Mouse (Mus musculus) embryonic facial prominence, embryonic 12.5 days (tissue): ENCODE results near the gene Adamts14. TPM values are rescaled to one million over a fixed set of nuclear protein-coding genes. Genes with fewer than 3 reads are reported as not detected.

Experiments
- ATAC-seq: fragments of 200-750 bp; cut with Nextera tagmentation; 2 replicates; pipeline ENCODE4 v1.8.0; 2017; ENCODE audit not compliant: insufficient number of reproducible peaks, insufficient read depth, low FRiP score, low TSS enrichment
- H3K27ac ChIP-seq: fragments of 300-500 bp; sonication (generic); 2 replicates; pipeline ENCODE4 v1.5.1; 2016; ENCODE audit warnings: mild to moderate bottlenecking
- H3K27me3 ChIP-seq: fragments of 300-500 bp; sonication (generic); 2 replicates; pipeline ENCODE4 v1.6.1; 2016; ENCODE audit warnings: mild to moderate bottlenecking, moderate library complexity
- H3K36me3 ChIP-seq: fragments of 300-500 bp; sonication (generic); 2 replicates; pipeline ENCODE4 v1.6.1; 2016; ENCODE audit warnings: mild to moderate bottlenecking
- H3K4me1 ChIP-seq: fragments of 300-500 bp; sonication (generic); 2 replicates; pipeline ENCODE4 v1.6.1; 2016
- H3K4me2 ChIP-seq: fragments of 300-500 bp; sonication (generic); replicated peaks from 2 replicates; pipeline ENCODE4 v1.6.1; 2016; ENCODE audit warnings: mild to moderate bottlenecking, moderate library complexity
- H3K4me3 ChIP-seq: fragments of 300-500 bp; sonication (generic); 2 replicates; pipeline ENCODE4 v1.5.1; 2016; ENCODE audit warnings: mild to moderate bottlenecking
- H3K9ac ChIP-seq: fragments of 300-500 bp; sonication (generic); 2 replicates; pipeline ENCODE4 v1.6.1; 2016; ENCODE audit warnings: mild to moderate bottlenecking, moderate library complexity
- H3K9me3 ChIP-seq: fragments of 300-500 bp; sonication (generic); 2 replicates; pipeline ENCODE4 v1.6.1; 2016; ENCODE audit warnings: mild to moderate bottlenecking, moderate library complexity
- WGBS: fragments of 180-500 bp; shearing (Covaris S2); methylation state at CpG from one replicate; pipeline ENCODE4 v1.1.7; 2016; 5-methylcytosine and 5-hydroxymethylcytosine counted together
- polyA plus RNA-seq: library from polyadenylated mRNA; unstranded; fragments of >200 nt; fragmentation: Nextera tagmentation; extraction: Ambion mirVana; gene quantifications from 2 replicates; pipeline ENCODE4 v1.2.1, GENCODE M21; 2016

The Adamts14 gene
- polyA plus RNA-seq, 1 experiment from 2014 or later = 1.2 TPM

DNA sequence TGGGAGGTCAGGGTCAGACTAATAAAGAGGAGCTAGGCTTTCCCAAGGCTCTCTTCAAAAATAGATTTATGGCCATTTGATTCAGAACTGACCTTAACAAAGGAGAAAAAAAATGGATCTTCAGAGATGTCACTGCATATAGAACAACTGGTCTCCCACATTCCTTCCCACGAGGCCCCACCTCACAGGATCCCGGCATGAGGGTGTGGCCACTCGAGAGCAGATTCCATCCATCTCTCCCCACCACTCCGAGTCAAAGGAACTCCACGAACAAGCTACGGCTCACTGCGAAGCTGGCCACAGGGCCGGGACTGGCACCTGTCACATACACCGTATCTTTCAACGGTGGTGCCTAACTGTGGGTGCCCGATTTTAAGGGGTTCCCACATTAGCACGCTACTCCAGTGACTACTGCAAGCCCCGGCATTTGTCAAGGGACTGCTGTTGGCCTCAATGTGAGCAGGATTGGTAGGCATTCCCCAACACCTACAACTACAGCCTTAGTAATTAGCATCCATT is 24.6 kb downstream of the Adamts14 start:
- Histone ChIP-seq H3K4me3 (no peak overlapping the region), H3K36me3 (no peaks in the 10 kb centered on the region), H3K9me3 (no peaks in the 10 kb centered on the region), H3K27ac (no peak overlapping the region), H3K4me1 (peaks cover 4% of the 10 kb centered on the region; the same call in 1 of the 2 replicates), H3K9ac (no peak overlapping the region), H3K27me3 (no peaks in the 10 kb centered on the region), H3K4me2 (no peak overlapping the region)
- ATAC-seq = no peak
- WGBS = 82% methylated on average over 13 of the region's 13 CpGs

DNA sequence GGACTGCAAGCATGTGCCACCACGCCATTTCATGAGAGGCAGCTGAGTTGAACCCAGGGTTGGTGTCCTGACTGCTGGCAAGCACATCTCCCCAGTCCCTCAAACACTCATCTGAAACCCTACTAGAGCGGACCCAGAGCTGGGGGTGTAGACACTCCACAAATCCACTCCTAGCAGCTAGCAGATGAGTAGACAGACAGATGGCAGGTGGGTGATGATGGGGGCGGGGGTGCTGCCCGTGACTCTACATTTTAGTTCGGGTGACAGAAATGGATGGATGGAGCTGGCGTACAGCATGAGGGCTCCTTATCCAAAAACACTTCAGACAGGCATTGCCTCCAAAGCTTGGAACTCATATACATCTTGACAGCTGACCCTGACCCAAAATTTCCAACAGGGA is 26.9 kb downstream of the Adamts14 start:
- Histone ChIP-seq H3K4me2 (no peak overlapping the region), H3K9me3 (no peaks in the 10 kb centered on the region), H3K36me3 (no peaks in the 10 kb centered on the region), H3K4me1 (peaks cover 15% of the 10 kb centered on the region), H3K4me3 (no peak overlapping the region), H3K9ac (no peak overlapping the region), H3K27ac (no peak overlapping the region), H3K27me3 (no peaks in the 10 kb centered on the region)
- no peak for ATAC-seq
- WGBS = 87% methylated on average over 6 of the region's 6 CpGs

DNA sequence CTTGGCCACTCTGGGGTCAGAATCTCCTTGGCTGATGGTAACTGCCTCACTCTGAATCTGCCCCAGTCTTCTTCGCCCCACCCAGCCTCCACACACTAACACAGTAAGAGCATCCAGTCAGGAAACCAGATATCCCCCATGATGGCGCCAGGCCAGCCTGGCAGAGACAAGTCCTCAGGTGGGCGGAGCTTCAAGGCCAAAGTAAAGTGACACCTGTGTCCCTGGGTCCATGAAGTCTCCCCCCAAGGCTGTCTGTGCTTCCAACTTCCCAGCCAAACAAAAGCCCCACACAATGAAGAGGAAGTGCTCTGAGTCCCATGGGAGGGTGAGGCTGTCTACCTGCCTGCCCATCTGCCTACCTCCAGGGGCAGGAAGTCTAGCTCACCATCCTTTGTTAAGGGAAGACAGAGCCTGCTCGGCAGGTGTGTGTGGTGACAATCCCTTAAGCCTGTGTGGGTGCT is 31.2 kb downstream of the Adamts14 start:
- Histone ChIP-seq H3K9ac (no peak overlapping the region), H3K27me3 (no peaks in the 10 kb centered on the region), H3K36me3 (no peaks in the 10 kb centered on the region), H3K4me1 (peaks cover 28% of the 10 kb centered on the region), H3K9me3 (0 out of 2 replicates have a peak, but pooled peaks cover 4% of the 10 kb centered on the region), H3K4me2 (no peak overlapping the region), H3K4me3 (no peak overlapping the region), H3K27ac (0 out of 2 replicates have a peak overlapping the region, but pooled peaks have one; percentile 3)
- WGBS = 49% methylated on average over 4 of the region's 4 CpGs
- no peak for ATAC-seq

DNA sequence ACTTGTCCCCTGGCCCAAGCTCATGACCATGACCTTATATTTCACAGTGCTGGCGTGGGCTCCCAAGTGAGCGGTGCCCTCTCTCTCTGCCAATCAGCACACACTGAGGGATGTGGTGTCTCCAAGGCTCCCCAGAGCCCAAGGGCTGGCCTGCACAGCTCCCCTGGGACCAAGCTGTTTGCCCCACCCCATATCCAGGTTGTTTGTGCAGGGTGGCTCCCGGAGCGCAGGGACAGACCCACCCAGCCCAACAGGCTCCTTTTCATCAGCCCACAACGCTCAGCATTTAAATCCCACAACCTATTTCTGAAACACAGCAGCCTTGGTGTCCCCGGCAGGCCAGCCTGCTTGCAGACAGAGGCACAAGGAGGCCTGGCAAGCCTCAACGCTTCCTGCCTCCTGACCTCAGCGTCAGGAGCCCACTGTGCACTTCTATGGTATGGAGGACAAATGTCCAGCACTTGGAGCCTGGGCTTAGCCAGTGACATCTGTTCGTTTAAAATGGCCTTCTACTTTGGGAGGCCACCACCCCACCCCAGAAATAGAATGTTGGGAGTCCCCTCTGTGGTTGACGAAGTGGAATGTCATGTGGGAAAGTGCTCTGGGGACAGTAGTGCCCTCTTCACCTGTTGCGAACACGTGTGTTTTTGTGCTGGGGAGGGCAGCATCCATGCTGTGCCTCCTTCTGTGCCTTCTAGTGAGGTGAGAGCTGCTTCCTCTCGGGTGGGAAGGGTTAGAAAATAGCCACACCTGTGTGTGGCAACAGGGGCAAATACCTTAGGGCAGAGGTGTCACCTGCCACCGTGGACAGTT is 32.9 kb downstream of the Adamts14 start:
- Histone ChIP-seq H3K36me3 (no peaks in the 10 kb centered on the region), H3K4me3 (no peak overlapping the region), H3K27ac (peak overlapping the region; percentile 25; the same call in 1 of the 2 replicates), H3K27me3 (no peaks in the 10 kb centered on the region), H3K9me3 (0 out of 2 replicates have a peak, but pooled peaks cover 4% of the 10 kb centered on the region), H3K9ac (no peak overlapping the region), H3K4me2 (no peak overlapping the region), H3K4me1 (peaks cover 28% of the 10 kb centered on the region)
- 64% methylated on average over 14 of the region's 14 CpGs for WGBS
- ATAC-seq = no peak

DNA sequence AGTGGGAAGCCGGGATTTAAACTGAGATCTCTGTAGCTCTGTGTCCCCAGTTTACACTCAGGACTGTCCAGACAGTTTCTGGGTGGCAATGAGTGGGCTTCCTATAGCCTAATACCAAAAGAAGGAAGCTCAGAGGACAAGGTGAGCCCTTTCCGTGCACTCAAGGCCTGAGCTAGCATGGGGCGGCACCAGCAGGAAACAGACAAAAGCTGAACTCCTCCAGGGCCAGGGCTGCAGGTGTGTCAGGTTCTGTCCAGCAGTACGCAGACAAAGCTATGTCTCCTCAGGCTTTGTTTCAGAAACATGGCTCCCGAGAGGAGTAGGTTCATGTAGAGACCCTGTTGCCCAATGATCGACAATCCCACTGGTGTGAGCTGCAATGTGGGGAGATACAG is 35.9 kb downstream of the Adamts14 start:
- no peaks in the 10 kb centered on the region for H3K36me3 ChIP-seq
- peaks cover 28% of the 10 kb centered on the region for H3K4me1 ChIP-seq
- WGBS = 74% methylated on average over 6 of the region's 6 CpGs
- no peaks in the 10 kb centered on the region for H3K27me3 ChIP-seq
- no peak overlapping the region for H3K9ac ChIP-seq
- ATAC-seq = no peak
- no peak overlapping the region for H3K27ac ChIP-seq
- H3K4me2 ChIP-seq = no peak overlapping the region
- H3K4me3 ChIP-seq = no peak overlapping the region
- 0 out of 2 replicates have a peak, but pooled peaks cover 4% of the 10 kb centered on the region for H3K9me3 ChIP-seq

DNA sequence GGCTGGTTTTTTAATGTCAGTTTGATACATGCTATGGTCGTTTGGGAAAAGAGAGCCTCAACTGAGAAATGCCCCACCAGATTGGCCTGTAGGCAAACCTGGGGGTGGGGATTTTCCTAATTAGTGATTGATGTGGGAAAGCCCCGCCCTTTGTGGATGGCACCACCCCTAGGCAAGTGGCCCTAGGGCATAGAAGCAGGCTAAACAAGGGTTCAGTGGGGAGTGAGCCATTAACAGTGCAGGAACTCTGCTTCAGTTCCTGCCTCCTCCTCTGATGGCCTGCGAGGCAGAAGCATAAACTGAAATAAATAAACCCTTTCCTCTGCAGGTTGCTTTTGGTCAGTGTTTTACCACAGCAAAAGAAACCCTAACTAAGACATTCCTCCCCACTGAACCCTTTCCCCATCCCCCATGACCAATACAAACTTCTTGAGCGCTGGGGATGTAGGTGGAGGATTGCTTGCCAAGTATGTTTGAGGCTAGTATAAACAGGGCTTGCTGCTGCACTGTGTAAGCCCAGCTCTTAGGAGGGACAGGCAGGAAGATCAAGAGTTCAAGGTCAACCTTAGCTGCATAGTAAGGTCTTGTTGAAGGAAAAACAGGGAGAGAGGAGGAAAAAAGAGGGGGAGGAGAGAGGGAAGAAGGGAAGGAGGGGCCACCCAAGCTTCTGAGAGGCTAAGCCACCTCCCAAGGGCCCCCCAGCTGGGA is 36.4 kb downstream of the Adamts14 start:
- Histone ChIP-seq H3K27ac (no peak overlapping the region), H3K9ac (no peak overlapping the region), H3K4me2 (no peak overlapping the region), H3K36me3 (no peaks in the 10 kb centered on the region), H3K4me3 (no peak overlapping the region), H3K27me3 (no peaks in the 10 kb centered on the region), H3K9me3 (0 out of 2 replicates have a peak, but pooled peaks cover 4% of the 10 kb centered on the region), H3K4me1 (peaks cover 23% of the 10 kb centered on the region)
- ATAC-seq = no peak
- 52% methylated on average over 4 of the region's 4 CpGs for WGBS

DNA sequence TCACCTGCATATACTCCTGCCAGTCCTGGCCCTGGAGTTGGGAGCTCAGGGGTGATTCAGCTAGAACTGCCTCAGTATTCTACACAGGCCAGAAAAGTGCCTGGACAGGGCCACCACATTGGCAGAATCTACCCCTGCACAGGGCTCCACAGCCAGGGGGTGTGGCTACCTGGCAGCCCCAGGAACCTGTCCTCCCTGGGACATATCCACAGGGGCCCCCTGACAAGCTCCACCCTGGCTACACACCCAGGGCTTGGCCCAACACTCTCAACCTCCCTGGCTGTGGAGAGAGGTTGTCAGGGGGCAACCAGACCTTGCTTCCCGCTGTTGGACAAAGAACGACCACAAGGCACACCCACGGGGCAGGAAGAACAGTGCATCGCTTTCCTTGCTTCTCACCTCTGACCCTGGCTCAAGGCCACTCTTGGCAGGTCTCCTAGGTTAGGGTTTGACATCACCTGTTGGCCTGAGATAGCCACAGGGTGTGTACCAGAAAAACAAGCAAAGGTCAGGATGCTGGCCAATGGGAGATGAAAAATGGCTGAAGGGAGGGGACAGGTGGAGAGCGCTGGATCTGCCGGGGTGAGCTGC is 37.5 kb downstream of the Adamts14 start:
- WGBS = 89% methylated on average over 6 of the region's 6 CpGs
- H3K4me1 ChIP-seq = peaks cover 12% of the 10 kb centered on the region; the same call in 1 of the 2 replicates
- no peak overlapping the region for H3K9ac ChIP-seq
- no peak overlapping the region for H3K4me2 ChIP-seq
- no peaks in the 10 kb centered on the region for H3K27me3 ChIP-seq
- H3K4me3 ChIP-seq = no peak overlapping the region
- ATAC-seq = no peak
- H3K36me3 ChIP-seq = no peaks in the 10 kb centered on the region
- no peak overlapping the region for H3K27ac ChIP-seq
- H3K9me3 ChIP-seq = 0 out of 2 replicates have a peak, but pooled peaks cover 4% of the 10 kb centered on the region

DNA sequence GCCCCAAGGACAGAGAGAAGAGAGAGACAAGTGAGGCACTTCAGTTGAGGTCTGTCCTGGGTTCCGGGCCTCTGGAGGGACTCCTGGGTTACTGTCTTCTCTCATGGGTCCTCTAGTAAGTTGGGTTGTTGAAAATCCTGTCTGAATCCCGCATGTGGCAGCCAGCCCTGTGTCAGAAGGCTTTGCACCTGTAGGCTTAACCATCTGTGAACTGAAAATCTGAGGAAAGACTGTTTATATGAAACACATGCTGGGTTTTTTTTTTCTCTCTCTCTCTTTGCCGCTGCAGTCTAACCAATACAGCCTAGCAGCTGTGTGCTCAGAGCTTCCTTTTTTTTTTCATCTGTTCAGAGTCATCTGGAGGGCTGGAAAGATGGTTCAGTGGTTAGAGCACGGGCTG is 38.9 kb downstream of the Adamts14 start:
- Histone ChIP-seq H3K27me3 (no peaks in the 10 kb centered on the region), H3K36me3 (no peaks in the 10 kb centered on the region), H3K9me3 (0 out of 2 replicates have a peak, but pooled peaks cover 4% of the 10 kb centered on the region), H3K4me3 (no peak overlapping the region), H3K27ac (no peak overlapping the region), H3K9ac (no peak overlapping the region), H3K4me2 (no peak overlapping the region), H3K4me1 (peaks cover 3% of the 10 kb centered on the region; the same call in 1 of the 2 replicates)
- 48% methylated on average over 4 of the region's 4 CpGs for WGBS
- no peak for ATAC-seq

DNA sequence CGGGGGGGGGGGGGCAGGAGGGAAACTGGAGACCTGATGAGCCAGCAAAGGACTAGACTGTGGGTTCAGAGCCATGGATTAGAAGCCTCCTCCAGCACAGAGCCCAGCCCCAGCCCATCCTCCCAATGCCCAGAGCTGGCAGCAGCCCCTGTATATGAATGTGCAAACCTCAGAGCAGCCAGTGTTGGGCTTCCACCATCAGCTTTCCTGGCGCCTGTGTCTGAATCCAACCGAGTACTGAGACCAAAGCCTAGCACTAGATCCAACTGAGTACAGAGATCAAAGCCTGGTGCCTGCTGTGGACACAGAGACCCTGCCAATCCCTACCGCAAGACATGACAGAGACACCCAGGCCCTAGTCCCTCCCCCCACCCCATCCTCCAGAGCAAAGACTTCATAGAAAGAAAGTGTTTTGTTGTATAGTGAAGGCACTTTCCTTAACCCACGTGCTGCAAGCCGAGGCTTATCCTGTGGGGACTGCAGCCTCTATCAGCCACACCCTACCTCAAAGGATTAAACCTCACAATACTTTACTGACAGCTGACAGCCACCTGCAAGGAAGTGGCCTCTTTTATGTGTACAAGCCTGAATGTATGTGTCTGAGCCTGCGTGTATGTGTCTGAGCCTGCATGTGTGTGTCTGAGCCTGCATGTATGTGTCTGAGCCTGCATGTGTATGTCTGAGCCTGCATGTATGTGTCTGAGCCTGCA is 40.2 kb downstream of the Adamts14 start:
- no peak overlapping the region for H3K4me3 ChIP-seq
- WGBS = 43% methylated on average over 7 of the region's 7 CpGs
- H3K27ac ChIP-seq = no peak overlapping the region
- H3K27me3 ChIP-seq = no peaks in the 10 kb centered on the region
- ATAC-seq = no peak
- H3K4me1 ChIP-seq = peaks cover 3% of the 10 kb centered on the region; the same call in 1 of the 2 replicates
- H3K4me2 ChIP-seq = no peak overlapping the region
- H3K9me3 ChIP-seq = no peaks in the 10 kb centered on the region
- H3K9ac ChIP-seq = no peak overlapping the region
- no peaks in the 10 kb centered on the region for H3K36me3 ChIP-seq

DNA sequence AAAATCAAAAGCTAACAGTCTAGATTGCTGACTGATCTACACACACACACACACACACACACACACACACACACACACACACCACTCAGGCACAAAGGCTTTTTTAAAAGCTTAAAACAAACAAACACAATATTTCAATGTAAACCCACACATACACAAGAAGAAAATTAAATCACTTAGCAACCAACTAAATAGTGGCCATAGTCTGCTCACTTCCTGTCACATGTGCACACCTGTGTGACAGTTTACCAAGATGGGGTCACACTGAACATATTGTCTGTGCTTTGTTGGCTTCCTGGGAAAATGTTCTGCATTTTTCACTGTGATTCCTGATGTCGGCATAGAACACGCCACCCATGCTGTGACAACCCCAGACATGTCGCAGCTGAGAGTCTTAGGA is 41.5 kb downstream of the Adamts14 start:
- 78% methylated on average over 3 of the region's 3 CpGs for WGBS
- Histone ChIP-seq H3K4me2 (no peak overlapping the region), H3K9me3 (no peaks in the 10 kb centered on the region), H3K9ac (no peak overlapping the region), H3K36me3 (no peaks in the 10 kb centered on the region), H3K27ac (no peak overlapping the region), H3K4me1 (no peaks in the 10 kb centered on the region), H3K4me3 (no peak overlapping the region), H3K27me3 (no peaks in the 10 kb centered on the region)
- no peak for ATAC-seq

DNA sequence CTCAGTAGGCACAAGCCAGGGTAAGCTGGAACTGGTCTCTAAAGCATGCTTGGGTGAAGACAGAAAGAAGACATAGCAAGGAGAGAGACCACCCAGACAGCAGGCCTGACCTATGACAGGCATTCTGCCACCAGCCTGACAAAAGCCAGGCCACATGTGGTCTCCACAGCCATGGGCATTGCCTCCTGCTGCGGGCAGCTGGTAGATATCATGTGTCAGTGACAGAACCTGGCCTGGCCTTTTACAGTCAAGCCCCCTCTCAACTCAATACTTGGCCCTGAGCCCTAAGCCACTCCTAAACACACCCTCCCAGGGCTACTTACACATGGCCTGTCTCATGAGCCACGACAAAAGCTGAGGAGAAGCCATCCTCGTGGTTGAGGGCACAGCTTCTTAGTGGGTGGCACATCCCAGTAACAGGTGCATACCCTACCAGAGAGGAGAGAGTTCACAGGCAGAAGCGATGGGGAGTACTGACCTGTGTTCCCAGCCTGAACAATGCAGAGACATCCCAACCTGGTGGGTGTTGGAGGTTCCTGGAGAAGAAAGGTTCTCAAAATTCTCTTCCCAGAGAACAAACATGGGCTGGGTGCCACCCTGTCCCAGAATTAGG is 46.3 kb downstream of the Adamts14 start:
- 48% methylated on average over 4 of the region's 4 CpGs for WGBS
- H3K36me3 ChIP-seq = no peaks in the 10 kb centered on the region
- no peak overlapping the region for H3K4me3 ChIP-seq
- no peak overlapping the region for H3K9ac ChIP-seq
- H3K4me1 ChIP-seq = no peaks in the 10 kb centered on the region
- H3K27me3 ChIP-seq = no peaks in the 10 kb centered on the region
- H3K4me2 ChIP-seq = no peak overlapping the region
- no peak overlapping the region for H3K27ac ChIP-seq
- ATAC-seq = no peak
- H3K9me3 ChIP-seq = no peaks in the 10 kb centered on the region
